Mouse (Mus musculus) kidney, embryonic 14.5 days (tissue): ENCODE data around the gene Inpp5f. TPM values are rescaled to one million over a fixed set of nuclear protein-coding genes. Genes with fewer than 3 reads are reported as not detected.
"Not testable (repeated sequence)": the region's sequence is repeated elsewhere in the genome, so short reads cannot be mapped to it uniquely, and the experiment has no call there.

Experiments
- ATAC-seq: fragments of 200-750 bp; cut with Nextera tagmentation; 2 replicates; pipeline ENCODE4 v1.8.0; 2017; ENCODE audit warnings: moderate number of reproducible peaks, mild to moderate bottlenecking, moderate TSS enrichment, moderate library complexity; ENCODE audit not compliant: low FRiP score, low TSS enrichment
- H3K27ac ChIP-seq: fragments of 300-500 bp; sonication (generic); 2 replicates; pipeline ENCODE4 v1.5.1; 2014; ENCODE audit warnings: low read depth, mild to moderate bottlenecking, low read length, moderate library complexity, mixed read lengths
- H3K27me3 ChIP-seq: fragments of 300-500 bp; sonication (generic); 2 replicates; pipeline ENCODE4 v1.6.1; 2014; ENCODE audit warnings: mild to moderate bottlenecking, low read length; ENCODE audit not compliant: control insufficient read depth, insufficient read depth
- H3K36me3 ChIP-seq: fragments of 300-500 bp; sonication (generic); 2 replicates; pipeline ENCODE4 v1.6.1; 2014; ENCODE audit warnings: low read length, mixed read lengths; ENCODE audit not compliant: control insufficient read depth, insufficient read depth
- H3K4me1 ChIP-seq: fragments of 300-500 bp; sonication (generic); 2 replicates; pipeline ENCODE4 v1.6.1; 2014; ENCODE audit warnings: low read length, mixed read lengths; ENCODE audit not compliant: control insufficient read depth, insufficient read depth
- H3K4me2 ChIP-seq: fragments of 300-500 bp; sonication (generic); replicated peaks from 2 replicates; pipeline ENCODE4 v1.6.1; 2014; ENCODE audit warnings: low read depth, mild to moderate bottlenecking, low read length
- H3K4me3 ChIP-seq: fragments of 300-500 bp; sonication (generic); 2 replicates; pipeline ENCODE4 v1.5.1; 2014; ENCODE audit warnings: mild to moderate bottlenecking, low read length
- H3K9ac ChIP-seq: fragments of 300-500 bp; sonication (generic); 2 replicates; pipeline ENCODE4 v1.6.1; 2014; ENCODE audit warnings: low read depth, mild to moderate bottlenecking, low read length, moderate library complexity
- H3K9me3 ChIP-seq: fragments of 300-500 bp; sonication (generic); 2 replicates; pipeline ENCODE4 v1.6.1; 2016; ENCODE audit warnings: low read length; ENCODE audit not compliant: control insufficient read depth
- WGBS: fragments of 180-500 bp; shearing (Covaris S2); extraction: QIAGEN DNeasy Blood & Tissue Kit; methylation state at CpG from one replicate; pipeline ENCODE4 v1.1.7; 2014; 5-methylcytosine and 5-hydroxymethylcytosine counted together
- polyA plus RNA-seq: library from polyadenylated mRNA; unstranded; fragments of >200 nt; fragmentation: Nextera tagmentation; extraction: Ambion mirVana; gene quantifications from 2 replicates; pipeline ENCODE4 v1.2.1, GENCODE M21; 2014

Gene Inpp5f
- polyA plus RNA-seq, 1 experiment from 2014 or later, result 36.5 TPM

DNA sequence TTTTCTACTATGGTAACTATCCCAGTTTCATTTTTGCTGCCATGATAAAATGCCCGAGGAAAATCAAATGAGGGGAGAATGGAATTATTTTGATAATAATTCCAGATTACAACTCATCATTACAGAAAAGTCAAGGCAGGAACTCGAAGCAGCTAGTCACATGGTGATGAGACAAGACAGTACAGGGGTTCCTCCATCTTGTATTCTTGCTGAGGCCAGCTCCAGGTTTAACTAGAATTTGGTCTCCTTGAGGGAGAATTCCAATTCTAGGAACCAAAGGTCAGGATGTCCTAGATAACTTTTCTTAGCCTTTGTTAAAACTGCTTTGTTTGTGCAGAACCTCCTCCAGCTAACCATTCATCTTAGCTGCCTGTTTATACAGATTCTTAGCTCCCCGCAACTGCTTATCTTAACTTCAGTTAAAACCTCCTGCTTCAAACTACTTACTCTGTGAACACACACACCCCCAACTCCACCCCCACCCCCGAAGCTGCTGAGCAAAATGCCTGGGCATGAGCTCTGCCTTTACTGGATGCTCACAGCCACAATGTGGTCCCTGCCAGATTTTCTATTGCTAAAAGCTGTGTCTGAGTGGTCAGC, 23.7 kb upstream of the Inpp5f start:
- no peak for ATAC-seq
- 65% methylated on average over 4 of the region's 4 CpGs for WGBS

DNA sequence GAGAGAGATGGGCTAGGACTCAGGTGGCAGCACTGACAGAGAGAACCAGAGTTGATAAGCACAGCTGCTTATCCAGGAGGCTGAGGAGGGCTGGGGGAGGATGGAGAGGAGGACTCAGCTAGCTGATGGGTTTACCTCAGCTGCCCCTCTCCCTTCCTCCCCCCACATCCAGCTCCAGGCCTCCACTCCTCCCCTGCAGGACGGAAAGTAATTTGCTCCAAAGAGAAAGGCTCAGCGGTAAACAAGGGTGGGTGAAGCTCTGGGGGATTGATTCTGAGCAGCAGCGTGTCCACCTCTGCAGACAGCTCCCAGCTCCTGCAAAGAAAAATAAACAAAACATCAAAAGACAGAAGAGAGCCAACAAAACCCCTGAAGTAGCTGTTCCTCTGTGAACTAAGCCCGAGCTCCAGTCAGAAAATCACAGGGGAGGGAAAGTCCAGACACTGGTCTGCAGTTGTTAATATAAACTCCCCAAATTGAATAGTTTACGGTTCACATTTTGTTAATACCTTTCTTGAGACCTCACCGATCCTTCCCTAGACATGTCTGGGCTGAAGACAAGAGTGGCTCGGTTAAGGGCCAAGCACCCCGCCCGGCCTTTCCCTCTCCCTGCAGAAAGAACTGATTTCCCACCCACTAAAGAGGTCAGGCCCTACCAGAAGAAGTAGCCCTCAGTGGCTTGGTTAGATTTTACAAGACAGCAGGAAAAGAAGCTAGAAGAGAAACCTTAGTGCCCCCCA, 19.6 kb upstream of the Inpp5f start:
- ATAC-seq, result peak; percentile 89
- Histone ChIP-seq H3K9me3 (no peaks in the 10 kb centered on the region), H3K4me3 (no peak overlapping the region), H3K4me1 (peaks cover 11% of the 10 kb centered on the region), H3K9ac (peak overlapping the region; percentile 24; the same call in 1 of the 2 replicates), H3K27ac (peak overlapping the region; percentile 43), H3K4me2 (peak overlapping the region; percentile 10; the same call in 1 of the 2 replicates), H3K36me3 (no peaks in the 10 kb centered on the region), H3K27me3 (no peaks in the 10 kb centered on the region)
- 10% methylated on average over 9 of the region's 9 CpGs for WGBS

More for the DNA sequence above, 23.7 kb upstream of the Inpp5f start:
- no peak overlapping the region for H3K27ac ChIP-seq
- H3K4me1 ChIP-seq, result peaks cover 11% of the 10 kb centered on the region
- H3K9me3 ChIP-seq, result no peaks in the 10 kb centered on the region
- H3K4me3 ChIP-seq, result no peak overlapping the region
- H3K4me2 ChIP-seq, result no peak overlapping the region
- H3K36me3 ChIP-seq, result no peaks in the 10 kb centered on the region
- H3K9ac ChIP-seq, result no peak overlapping the region
- no peaks in the 10 kb centered on the region for H3K27me3 ChIP-seq

DNA sequence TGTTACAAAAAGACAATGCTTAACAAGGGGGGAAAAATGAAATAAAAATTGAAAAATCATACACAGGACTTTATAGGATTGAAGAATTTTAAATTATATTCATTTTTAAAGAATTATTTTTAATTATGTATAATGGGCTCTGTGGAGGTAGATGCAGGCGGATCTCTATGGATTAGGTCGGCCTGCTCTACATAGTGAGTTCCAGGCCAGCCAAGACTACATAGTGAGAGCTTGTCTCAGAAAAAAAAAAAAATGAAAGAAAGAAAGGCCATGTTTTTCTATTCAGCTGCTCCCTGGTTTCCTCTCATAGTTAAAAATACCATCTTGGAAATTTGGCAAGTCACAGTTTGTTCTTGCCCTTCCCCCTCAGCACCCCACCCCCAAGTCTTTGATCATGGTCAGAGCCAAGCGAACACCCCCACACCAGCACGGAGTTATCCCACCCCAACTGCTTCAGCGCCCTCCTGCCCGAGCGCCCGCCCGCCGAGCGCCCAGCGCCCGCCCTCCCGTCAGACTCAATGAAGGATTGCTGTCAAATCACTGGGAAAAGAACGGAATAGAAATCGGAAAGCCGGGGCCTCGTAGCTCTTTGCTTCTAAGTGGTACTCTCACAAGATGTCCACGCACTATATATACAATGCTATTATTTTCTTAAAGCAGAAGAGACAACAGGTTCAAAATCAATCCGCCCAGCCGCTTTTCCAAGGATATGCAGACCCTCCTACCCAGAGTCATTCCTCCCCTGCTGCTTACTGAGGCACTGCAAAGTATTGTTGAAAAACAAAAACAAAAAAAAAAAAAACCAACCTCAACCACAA, 18.8 kb upstream of the Inpp5f start:
- H3K4me3 ChIP-seq, result peak overlapping the region; percentile 27
- no peaks in the 10 kb centered on the region for H3K36me3 ChIP-seq
- 6% methylated on average over 21 of the region's 21 CpGs for WGBS
- no peak for ATAC-seq
- peak overlapping the region; percentile 50 for H3K4me2 ChIP-seq
- H3K27ac ChIP-seq, result peak overlapping the region; percentile 43; the same call in 1 of the 2 replicates
- no peaks in the 10 kb centered on the region for H3K27me3 ChIP-seq
- H3K9me3 ChIP-seq, result no peaks in the 10 kb centered on the region; the same call in 1 of the 2 replicates
- H3K9ac ChIP-seq, result no peak overlapping the region; the same call in 1 of the 2 replicates
- peaks cover 11% of the 10 kb centered on the region for H3K4me1 ChIP-seq

DNA sequence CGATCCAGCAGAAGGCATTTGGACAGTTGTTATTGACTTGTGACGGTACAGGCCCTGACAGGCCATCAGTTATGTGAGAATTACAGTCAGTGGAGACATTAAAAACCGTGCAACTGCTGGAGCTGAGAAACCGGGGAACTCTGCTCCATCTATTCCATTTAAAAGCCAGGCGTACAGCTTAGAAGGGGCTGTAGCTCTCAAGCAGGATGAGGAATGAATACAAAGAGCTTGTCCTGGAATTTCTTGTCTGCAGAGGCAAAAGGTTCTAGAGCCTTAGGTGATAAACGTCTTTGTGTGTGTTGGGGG, 18.2 kb upstream of the Inpp5f start:
- 6% methylated on average over 6 of the region's 6 CpGs for WGBS
- H3K4me1 ChIP-seq, result peaks cover 11% of the 10 kb centered on the region
- no peak overlapping the region for H3K27ac ChIP-seq

DNA sequence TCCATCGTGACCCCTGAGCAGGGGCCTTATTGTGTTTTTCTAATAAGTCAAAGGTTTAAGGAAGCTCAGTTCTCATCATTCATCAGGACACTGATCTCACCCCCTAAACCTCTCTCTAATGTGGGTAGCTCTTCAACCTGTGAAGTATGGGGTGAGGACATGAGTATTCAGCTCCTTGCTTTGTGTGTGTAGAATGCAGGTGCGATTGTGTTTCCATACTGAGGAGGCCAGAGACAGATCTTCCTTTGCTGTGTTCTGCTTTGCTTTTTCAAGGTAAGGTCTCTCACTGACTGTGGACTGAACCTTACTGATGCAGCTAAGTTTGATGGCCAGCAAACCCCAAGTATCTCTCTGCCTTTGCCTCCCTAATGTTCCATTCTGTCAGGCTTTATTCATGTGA, 14.9 kb upstream of the Inpp5f start:
- Histone ChIP-seq H3K27ac (no peak overlapping the region), H3K27me3 (no peaks in the 10 kb centered on the region)
- WGBS, result 87% methylated on average over 2 of the region's 2 CpGs

More for the DNA sequence above, 18.2 kb upstream of the Inpp5f start:
- ATAC-seq, result no peak
- Histone ChIP-seq H3K36me3 (no peaks in the 10 kb centered on the region), H3K4me2 (peak overlapping the region; percentile 50), H3K4me3 (no peak overlapping the region), H3K27me3 (no peaks in the 10 kb centered on the region), H3K9me3 (no peaks in the 10 kb centered on the region; the same call in 1 of the 2 replicates), H3K9ac (no peak overlapping the region)

DNA sequence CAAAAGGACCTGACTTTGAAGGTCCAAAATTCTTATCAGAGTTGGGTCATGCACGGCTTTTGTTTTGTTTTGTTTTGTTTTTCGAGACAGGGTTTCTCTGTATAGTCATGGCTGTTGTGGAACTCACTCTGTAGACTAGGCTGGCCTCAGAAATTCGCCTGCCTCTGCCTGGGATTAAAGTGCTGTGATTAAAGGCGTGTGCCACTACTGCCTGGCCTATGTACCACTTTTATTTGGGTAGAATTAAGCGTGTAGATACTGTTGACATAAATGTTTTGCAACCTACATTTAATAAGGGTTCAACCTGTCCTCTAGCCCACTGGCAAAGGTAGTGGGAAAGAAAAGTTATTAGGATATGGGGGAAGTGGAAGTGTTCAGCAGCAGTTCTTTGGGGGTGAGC, 12.1 kb upstream of the Inpp5f start:
- no peaks in the 10 kb centered on the region for H3K4me1 ChIP-seq
- no peaks in the 10 kb centered on the region; the same call in 1 of the 2 replicates for H3K9me3 ChIP-seq
- H3K27ac ChIP-seq, result no peak overlapping the region
- WGBS, result 79% methylated on average over 5 of the region's 5 CpGs
- no peaks in the 10 kb centered on the region for H3K36me3 ChIP-seq
- no peaks in the 10 kb centered on the region for H3K27me3 ChIP-seq
- no peak overlapping the region for H3K4me2 ChIP-seq
- H3K4me3 ChIP-seq, result no peak overlapping the region
- no peak for ATAC-seq
- H3K9ac ChIP-seq, result no peak overlapping the region

More for the DNA sequence above, 14.9 kb upstream of the Inpp5f start:
- no peaks in the 10 kb centered on the region for H3K36me3 ChIP-seq
- H3K4me2 ChIP-seq, result no peak overlapping the region
- no peak overlapping the region for H3K4me3 ChIP-seq
- ATAC-seq, result no peak
- no peaks in the 10 kb centered on the region; the same call in 1 of the 2 replicates for H3K9me3 ChIP-seq
- H3K4me1 ChIP-seq, result peaks cover 9% of the 10 kb centered on the region
- H3K9ac ChIP-seq, result no peak overlapping the region

DNA sequence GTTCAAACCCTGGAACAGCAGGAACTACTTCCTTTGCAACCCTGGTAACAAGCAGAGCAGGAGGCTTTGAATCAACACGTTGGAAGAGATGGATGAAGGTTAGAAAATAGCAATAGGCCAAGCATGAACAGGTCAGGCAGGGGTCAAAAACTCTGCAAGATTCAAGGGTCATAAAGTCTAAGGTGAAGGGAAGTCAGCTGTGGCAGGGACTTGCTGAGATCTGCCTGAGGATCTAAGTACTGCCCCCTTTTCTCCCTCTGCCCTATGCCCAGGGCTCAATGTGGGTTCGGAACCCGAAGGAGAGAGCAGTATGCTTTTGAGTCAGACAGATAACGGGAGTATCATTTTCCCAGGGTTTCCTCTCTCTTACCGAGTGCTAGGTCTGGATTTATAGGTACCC, 9.3 kb upstream of the Inpp5f start:
- ATAC-seq, result peak; percentile 20; the same call in 1 of the 2 replicates

DNA sequence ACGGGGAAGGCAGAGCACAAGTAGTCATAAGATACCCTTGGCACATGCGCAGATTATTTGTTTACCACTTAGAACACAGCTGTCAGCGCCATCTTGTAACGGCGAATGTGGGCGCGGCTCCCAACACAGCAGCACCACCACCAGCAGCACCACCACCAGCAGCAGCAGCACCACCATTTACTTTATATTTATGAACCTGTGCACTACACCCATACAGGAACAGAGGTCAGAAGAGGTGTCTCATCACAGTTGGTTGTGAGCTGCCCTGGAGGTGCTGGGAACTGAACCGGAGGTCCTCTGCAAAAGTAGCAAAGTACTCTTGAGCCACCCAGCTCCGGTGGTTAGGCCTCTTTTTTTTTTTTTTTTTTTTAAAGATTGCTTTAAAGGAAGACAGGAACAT, 1.2 kb upstream of the Inpp5f start:
- WGBS, result 90% methylated on average over 7 of the region's 9 CpGs
- H3K27ac ChIP-seq, H3K4me3 ChIP-seq, H3K4me1 ChIP-seq, H3K9me3 ChIP-seq, H3K36me3 ChIP-seq, ATAC-seq, H3K4me2 ChIP-seq, H3K27me3 ChIP-seq, H3K9ac ChIP-seq: not testable (repeated sequence)

More for the DNA sequence above, 9.3 kb upstream of the Inpp5f start:
- H3K9ac ChIP-seq, result no peak overlapping the region
- H3K4me3 ChIP-seq, result no peak overlapping the region
- 18% methylated on average over 5 of the region's 5 CpGs for WGBS
- H3K27ac ChIP-seq, result no peak overlapping the region
- H3K4me2 ChIP-seq, result no peak overlapping the region
- H3K27me3 ChIP-seq, result no peaks in the 10 kb centered on the region
- no peaks in the 10 kb centered on the region for H3K4me1 ChIP-seq
- no peaks in the 10 kb centered on the region for H3K36me3 ChIP-seq
- H3K9me3 ChIP-seq, result no peaks in the 10 kb centered on the region; the same call in 1 of the 2 replicates
